Comparison of ENCODE assay signal across 20 mouse cellular contexts in genomic region chr7:99662311-99662710, GRCm38 (mm10). TPM values are rescaled to one million over a fixed set of nuclear protein-coding genes. Genes with fewer than 3 reads are reported as not detected.
DNase-seq lines count a peak whose midpoint lies in the region; TF ChIP-seq lines count a peak whose summit lies in the region.
"Had no signal": no experiment of that assay in that cellular context is flagged by ENCODE, and none has a peak within 500 bp of the region (broad histone marks: within the 10 kb centered on the region; RNA-seq: fewer than 3 reads in every experiment).

No protein-coding gene starts in this region.

- TF ChIP-seq POLR2A in heart, adult 2 months (IDR thresholded peaks at IDR 0.05; ENCODE audit: insufficient read depth, low read depth, low read length) = no peak

- WGBS in heart, adult 2 months = 80% methylated on average over 2 of the region's 2 CpGs

- no peak for TF ChIP-seq EP300 in heart, adult 2 months (IDR thresholded peaks at IDR 0.05; ENCODE audit: insufficient read depth, low read depth, low read length)

- H3K9ac ChIP-seq in heart, adult 2 months (ENCODE audit: low read depth, low read length) = no peak overlapping the region
- H3K9ac ChIP-seq: forebrain, embryonic 15.5 days; heart, embryonic 13.5 days; hindbrain, embryonic 13.5 days; intestine, embryonic 15.5 days had no signal

- H3K27me3 ChIP-seq in heart, adult 2 months (ENCODE audit: control insufficient read depth, insufficient read depth, low read length) = no peaks in the 10 kb centered on the region
- H3K27me3 ChIP-seq: forebrain, embryonic 15.5 days; hindbrain, embryonic 13.5 days; intestine, embryonic 15.5 days had no signal

- peaks cover 21% of the 10 kb centered on the region for H3K4me1 ChIP-seq in heart, adult 2 months (ENCODE audit: control insufficient read depth, insufficient read depth, low read length)

- H3K79me2 ChIP-seq in heart, adult 2 months (replicated peaks; ENCODE audit: control insufficient read depth, insufficient read depth, low read length) = no peaks in the 10 kb centered on the region

- H3K27ac ChIP-seq in heart, adult 2 months = no peak overlapping the region
- peak overlapping the region; percentile 18; the same call in 1 of the 2 replicates for H3K27ac ChIP-seq in layer of hippocampus, adult 2 months
- H3K27ac ChIP-seq: forebrain, embryonic 10.5 days; forebrain, embryonic 15.5 days; heart, embryonic 13.5 days; hindbrain, embryonic 10.5 days; hindbrain, embryonic 13.5 days; intestine, embryonic 15.5 days had no signal

- intact Hi-C loops in heart, adult 2 months (cut with DNase I) = no loop called here

- peaks cover 6% of the 10 kb centered on the region for H3K36me3 ChIP-seq in heart, adult 2 months (ENCODE audit: control insufficient read depth, insufficient read depth, low read length)
- H3K36me3 ChIP-seq: forebrain, embryonic 10.5 days; forebrain, embryonic 15.5 days; G1E; heart, embryonic 13.5 days; hindbrain, embryonic 10.5 days; hindbrain, embryonic 13.5 days; intestine, embryonic 15.5 days had no signal

- DNase-seq in cerebellum, adult 9-11 months = peak; percentile 26
- DNase-seq in cerebellum, adult 18-20 months = no peak
- peak; percentile 93 for DNase-seq in heart, adult 11 months
- no peak for DNase-seq in heart, adult 2 months
- no peak for DNase-seq in layer of hippocampus, adult 2 months (ENCODE audit: low spot score in 2 of 2)
- DNase-seq in layer of hippocampus, adult 18-20 months (ENCODE audit: low spot score in 2 of 2) = no peak
- DNase-seq: adrenal gland, adult 2 months; B cell, adult 2 months; cerebellum, adult 11 months; cerebellum, adult 8-10 months; gastrocnemius, postnatal 25 days; kidney, adult 11 months; kidney, adult 8-10 months had no signal

- TF ChIP-seq CTCF in heart, adult 2 months (IDR thresholded peaks at IDR 0.05) = no peak
- TF ChIP-seq CTCF in layer of hippocampus, adult 2 months (conservative IDR thresholded peaks at IDR 0.05) = no peak

- no peak overlapping the region for H3K4me3 ChIP-seq in heart, adult 2 months
- no peak overlapping the region for H3K4me3 ChIP-seq in layer of hippocampus, adult 2 months
- H3K4me3 ChIP-seq: forebrain, embryonic 10.5 days; forebrain, embryonic 15.5 days; heart, embryonic 13.5 days; hindbrain, embryonic 10.5 days; hindbrain, embryonic 13.5 days; intestine, embryonic 15.5 days had no signal

RNA-seq across cellular contexts. Expression of gene Tpbgl, which starts 35.4 kb away (rescaled TPM):
- total RNA-seq in heart, adult 2 months (2021) = 1 to 10 TPM; 3.3 to 3.4 TPM
- polyA plus RNA-seq in heart, adult 2 months (2012; rRNA removed) = 3.5 and 5.1 TPM in 2 replicates
- total RNA-seq in layer of hippocampus, adult 2 months (2021) = 1 to 10 TPM; 4.7 to 5.1 TPM
- total RNA-seq in layer of hippocampus, adult 18-20 months (2021) = 1 to 10 TPM; 5.5 to 6.3 TPM
- polyA plus RNA-seq: G1E had no signal

RNA-seq across cellular contexts. Expression of gene Slco2b1, which starts 48.8 kb away (rescaled TPM):
- total RNA-seq in heart, adult 2 months (2021) = 10 to 100 TPM in 1 of 2 experiments, 1 to 10 TPM in 1; 8.5 to 10.1 TPM
- 11.7 and 14.4 TPM in 2 replicates for polyA plus RNA-seq in heart, adult 2 months (2012; rRNA removed)
- total RNA-seq in layer of hippocampus, adult 2 months (2021) = 10 to 100 TPM; 11.7 to 13.4 TPM
- total RNA-seq in layer of hippocampus, adult 18-20 months (2021) = 10 to 100 TPM; 11.9 to 12.2 TPM

Comparison
In these comparisons a context has a peak if more than half of its experiments do, and no peak if none do; other contexts are left out.
1. DNase-seq: peak in cerebellum, adult 9-11 months (single experiment) and heart, adult 11 months (single experiment); none in cerebellum, adult 18-20 months (0 of 2), heart, adult 2 months (0 of 2), layer of hippocampus, adult 2 months (0 of 2) and layer of hippocampus, adult 18-20 months (0 of 2).